Mouse (Mus musculus) gonadal fat pad, adult 2 months (tissue): Measurements from ENCODE around the gene Bcdin3d. TPM values are rescaled to one million over a fixed set of nuclear protein-coding genes. Genes with fewer than 3 reads are reported as not detected.

Experiments used
- DNase-seq: peaks from one replicate; pipeline ENCODE4 v3.0.0-alpha.2; 2012; ENCODE audit warnings: low read depth
- polyA plus RNA-seq: library from polyadenylated mRNA; depleted of rRNA; stranded (reverse); fragments of >200 nt; gene quantifications from 2 replicates; pipeline ENCODE4 v1.2.3, GENCODE M21; 2012; rRNA removed

Bcdin3d gene
- polyA plus RNA-seq, 1 experiment = 6.3 TPM

DNA sequence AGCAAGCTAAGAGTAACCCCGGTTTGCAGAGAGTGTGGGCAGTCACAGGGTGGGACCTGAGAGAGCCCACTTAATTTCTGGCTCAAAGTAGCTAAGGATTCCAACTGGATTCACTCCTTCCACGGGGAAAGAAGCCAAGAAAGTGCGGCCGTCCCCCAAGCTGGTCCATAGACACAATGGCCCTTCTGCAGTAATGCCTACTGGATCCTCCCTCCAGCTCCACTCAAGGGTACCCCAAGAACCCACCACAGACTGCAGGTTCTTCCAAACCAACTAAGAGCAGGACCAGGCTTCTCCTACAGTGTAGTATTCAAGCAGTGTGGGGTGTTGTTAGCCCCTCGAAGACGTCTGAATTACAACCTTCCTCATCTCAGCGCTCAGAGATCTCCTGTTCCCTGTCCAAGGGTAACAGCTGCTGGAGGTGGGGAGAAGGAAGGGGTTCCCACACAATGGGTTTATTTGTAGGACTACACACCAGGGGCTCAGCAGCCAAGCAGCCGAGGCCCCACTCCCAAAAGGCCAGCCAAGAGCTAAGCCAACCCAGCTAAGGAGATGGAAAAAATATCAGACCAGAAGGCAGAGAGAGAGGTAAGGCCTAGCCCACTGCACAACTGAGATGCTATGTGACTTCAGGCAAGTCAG is 33.6 kb downstream of the Bcdin3d start:
- DNase-seq = no peak

DNA sequence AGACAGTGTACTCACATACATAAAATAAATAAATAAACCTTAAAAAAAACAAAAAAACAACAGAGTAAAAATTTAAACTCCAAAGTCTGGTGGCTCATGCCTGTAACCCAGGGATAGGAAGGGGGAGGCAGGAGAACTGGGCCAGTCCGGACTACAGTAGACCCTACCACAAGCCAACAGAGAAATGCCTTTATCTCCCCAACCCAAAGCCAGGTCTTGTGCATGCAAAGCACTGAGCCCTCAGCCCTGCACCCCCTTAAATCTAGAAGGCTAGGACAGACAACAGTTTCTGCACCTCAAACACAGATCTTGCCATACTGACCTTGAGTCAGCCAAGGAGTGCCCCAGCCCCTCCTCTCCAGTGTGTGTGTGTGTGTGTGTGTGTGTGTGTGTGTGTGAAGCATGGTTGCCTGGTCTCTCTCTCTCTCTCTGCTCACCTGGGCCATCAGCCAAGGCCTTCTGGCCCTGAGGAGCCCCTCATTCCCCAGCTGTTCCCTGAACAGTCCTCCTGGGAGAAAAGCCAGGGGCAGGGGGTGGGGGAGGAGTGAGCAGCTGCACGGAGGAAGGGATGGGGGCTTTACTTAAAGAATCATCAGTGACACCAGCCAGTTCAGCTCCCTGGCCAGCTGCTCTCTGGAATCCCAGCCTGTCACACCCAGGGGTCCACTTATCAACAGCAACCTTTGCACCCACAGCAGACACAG is 34.3 kb downstream of the Bcdin3d start:
- no peak for DNase-seq

DNA sequence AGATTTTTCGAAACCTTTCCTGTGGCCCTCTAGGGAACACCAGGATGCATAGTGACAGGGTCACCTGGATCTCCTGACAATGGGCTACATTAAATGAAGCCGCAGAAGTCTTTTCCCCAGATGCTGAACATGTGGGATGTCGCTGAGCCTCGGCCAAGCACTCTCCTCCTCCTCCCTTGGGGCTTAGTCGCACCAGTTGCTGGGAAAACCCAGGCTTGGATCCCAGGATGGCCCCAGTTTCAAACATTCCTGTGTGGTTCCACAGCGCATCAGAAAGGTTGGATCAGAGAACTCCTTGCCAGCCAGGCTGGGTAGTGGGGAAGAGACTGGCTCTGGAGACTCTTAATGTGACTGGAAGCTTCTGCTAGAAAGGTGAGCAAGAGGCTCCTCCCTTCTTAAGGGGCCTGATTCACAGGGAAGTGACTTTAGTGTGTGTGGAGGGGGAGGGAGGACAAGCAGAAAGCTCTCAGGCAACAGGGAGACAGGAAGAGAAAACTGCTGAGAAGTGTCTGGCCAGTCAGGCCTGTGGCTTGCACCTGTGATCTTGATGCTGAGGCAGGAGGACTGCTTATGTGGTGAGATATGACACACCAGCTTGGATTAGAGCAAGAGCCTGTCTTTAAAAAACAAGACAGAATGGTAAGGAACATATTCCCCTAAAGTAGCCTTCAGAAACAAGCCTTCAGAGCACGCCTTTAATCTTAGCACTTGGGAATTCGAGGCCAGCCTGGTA is 35.4 kb downstream of the Bcdin3d start:
- no peak for DNase-seq

DNA sequence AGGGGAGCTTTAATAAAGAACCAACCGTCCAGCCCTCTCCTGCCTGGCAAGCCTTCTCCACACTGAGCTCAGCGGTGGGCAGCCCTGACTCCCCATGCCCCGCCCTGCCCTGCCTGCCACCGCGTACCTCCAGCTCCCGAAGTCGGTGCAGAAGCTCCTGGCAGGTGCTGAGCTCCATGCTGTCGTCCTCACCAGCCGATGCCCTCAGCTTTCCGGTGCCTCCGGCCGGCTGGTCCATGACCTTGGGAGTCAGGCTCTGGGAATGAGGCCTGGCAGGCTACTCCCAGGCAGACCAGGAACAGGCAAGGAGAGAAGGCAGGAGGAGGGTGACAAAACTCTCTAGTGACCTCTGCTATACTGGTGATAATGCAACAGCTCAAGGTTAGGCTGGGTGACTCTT is 40.6 kb downstream of the Bcdin3d start:
- DNase-seq = no peak

DNA sequence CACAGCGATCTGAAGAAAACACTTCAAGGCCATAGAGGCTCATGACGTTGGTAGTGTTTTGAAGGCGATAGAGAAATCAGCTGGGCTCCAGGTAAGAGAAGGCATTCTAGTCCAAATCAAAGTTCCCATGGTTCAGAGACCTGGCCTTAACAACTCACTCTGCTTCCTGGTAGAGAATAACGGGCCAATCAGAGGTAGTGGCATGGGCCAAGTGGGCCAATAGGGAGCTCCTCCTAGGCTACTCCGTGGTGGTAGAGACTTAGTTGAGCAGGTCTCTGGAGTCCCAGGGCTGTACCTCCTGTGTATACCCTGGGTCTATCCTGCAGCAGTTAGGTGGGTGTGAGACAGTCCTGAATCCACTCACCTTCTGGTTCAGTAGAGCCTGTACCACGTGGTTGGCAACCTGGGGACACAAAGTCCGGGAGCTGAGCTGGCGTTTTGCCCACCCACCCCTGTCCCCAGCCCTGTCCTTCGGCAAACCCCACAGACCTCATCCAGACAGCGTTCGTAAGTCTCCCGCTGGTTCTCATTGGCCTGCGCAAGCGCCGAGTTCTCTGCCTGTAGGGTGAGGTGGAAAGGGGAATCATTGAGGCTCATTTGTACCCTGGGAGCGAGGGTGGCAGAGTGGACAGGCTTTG is 41.3 kb downstream of the Bcdin3d start:
- DNase-seq = no peak

DNA sequence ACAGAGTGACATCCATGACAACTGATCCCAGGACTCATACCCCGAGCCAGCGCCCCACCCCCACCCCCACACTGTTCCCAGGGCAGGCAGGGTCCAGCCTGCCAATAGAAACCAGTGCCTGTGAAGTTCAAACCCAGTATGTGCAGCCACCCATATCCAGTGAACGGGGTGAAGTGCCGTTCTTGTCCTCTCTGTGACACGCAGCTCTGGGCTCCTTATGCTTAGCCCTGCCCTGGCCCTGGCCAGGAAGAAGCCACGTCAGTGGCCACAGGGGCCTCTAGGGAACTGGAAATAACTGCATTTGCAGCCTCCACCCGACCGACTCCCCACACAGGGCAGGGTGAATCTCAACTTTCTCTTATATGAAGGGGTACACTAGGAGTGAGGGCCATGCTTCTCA is 42.6 kb downstream of the Bcdin3d start:
- no peak for DNase-seq

DNA sequence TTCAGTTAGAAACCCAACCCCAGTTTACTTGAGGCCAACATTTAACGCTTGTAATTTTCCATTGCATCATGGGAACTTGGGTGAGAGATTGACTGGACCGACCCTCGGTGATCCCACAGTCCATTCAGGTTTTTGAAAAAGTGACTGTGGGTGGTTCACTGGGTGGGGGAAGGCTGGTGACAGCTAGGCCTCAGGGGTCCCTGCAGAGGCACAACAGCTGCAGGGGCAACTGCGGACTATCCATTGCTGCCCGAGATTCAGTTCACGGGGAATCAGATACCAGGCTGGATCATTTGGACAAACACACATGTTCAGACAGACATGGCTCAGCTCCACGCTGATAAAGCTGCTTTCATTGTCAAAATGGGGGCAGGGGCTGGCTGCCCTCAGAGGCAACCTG is 43.0 kb downstream of the Bcdin3d start:
- DNase-seq = no peak

DNA sequence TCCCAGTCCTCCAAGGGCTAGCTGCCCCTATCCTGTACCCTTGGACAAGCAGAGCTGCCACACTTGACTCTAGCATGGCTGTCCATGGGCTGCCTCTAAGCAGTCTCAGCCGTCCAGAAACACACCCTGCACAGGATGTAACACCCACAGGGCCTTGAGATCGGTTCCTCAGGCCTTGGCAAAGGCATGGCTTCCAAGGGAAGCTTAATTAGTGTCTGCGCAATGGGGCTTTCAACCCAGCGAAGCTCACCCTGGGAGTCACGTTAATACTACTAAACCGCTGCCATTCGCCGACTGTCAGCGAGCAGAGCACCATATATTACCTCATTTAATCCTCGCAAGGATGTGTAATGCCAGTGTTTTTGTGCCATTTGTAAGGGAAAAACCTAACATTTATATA is 43.5 kb downstream of the Bcdin3d start:
- DNase-seq = no peak

DNA sequence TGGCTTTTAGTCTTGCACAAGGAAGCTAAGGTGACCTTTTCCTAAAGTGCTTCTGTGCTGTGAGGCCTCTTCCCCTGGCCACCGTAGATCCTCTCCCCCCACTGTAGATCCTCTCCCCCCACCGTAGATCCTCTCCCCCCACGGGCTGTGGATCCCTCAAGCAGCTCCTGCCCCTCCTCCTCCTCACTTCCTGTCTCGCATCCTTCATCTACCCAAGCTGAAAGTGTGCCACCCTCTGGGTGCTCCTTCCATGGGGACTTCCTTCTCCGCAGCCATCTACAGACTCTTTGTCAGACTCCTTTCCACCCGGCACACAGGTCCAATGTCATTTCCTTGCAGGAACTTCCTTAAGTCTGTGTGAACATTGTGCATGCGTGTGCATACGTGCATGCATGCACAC is 44.1 kb downstream of the Bcdin3d start:
- no peak for DNase-seq

DNA sequence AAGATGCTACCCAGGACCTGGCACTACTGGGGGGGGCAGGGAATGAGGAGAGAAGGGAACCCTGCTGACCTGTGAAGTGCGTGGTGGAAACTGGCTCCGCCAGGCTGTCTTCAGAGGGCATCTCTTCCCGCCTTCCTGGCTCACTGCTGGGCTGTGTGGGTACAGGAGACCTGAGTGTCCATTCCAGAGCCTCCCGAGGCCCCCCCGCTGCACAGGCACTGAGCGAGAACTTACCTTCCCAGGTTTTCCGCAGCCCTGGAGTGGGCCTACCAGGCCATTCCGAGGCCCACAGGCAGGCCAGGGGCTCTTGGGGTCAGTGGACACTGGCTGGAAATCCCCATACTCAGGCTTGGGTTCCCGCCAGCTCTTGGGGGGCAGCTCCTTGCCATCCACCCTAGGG is 50.6 kb downstream of the Bcdin3d start:
- DNase-seq = no peak

DNA sequence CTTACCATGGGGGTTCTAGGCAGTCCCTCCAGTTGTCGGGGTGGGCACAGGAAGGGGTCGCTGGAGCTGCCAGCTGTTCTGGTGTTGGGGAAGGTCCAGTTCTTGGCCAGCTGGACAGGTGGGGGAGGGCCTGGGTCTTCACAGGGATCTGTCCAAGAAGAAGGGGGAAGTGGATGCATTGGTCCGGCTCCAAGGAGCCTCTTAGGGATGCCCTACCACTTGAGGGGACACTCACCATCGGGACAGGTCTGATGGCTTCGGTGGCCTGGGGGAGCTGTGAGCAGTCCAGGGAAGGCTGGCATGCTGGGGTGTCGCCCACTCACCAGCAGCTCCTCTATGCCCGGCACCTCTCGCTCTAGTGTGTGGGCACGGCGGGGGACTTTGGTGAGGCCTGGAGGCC is 51.4 kb downstream of the Bcdin3d start:
- DNase-seq = no peak

DNA sequence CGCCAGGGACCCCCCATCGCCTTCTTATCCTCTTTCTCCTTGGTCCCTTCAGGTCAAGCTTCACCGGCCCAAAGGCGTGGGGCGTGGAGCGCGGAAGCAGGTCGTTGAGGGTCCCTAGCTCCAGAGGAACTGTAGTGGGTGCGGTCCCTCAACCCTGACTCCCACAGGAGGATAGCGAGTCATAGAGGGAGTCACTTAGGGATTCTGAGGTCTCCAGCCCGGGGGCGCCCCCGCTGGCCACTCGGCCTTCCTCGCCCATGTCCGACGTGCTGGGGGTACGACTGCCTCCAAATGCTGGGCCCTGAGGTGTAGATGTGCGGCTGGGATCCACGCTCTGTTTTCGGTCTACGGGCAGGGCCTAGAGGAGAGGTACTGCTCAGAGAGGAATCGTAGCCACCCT is 52.0 kb downstream of the Bcdin3d start:
- DNase-seq = no peak

DNA sequence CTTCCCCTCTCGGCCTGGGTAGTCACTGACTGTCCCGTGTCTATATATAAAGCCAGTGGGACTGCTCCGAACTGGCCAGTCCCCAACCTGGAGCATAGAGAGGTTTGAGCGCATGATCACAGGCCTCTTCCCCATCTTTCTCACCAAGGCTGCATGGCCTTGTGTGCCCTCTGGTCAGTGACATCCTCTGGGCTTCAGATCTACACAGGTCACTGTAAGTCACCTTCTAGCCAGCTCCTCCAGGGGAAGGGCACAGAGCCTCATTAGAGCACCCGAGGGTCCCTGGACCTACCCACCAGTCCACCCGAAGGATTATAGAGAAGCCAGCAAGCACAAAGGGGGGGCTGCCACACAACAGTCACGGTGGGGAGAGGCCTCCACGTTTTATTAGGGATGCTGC is 52.9 kb downstream of the Bcdin3d start:
- DNase-seq = no peak

DNA sequence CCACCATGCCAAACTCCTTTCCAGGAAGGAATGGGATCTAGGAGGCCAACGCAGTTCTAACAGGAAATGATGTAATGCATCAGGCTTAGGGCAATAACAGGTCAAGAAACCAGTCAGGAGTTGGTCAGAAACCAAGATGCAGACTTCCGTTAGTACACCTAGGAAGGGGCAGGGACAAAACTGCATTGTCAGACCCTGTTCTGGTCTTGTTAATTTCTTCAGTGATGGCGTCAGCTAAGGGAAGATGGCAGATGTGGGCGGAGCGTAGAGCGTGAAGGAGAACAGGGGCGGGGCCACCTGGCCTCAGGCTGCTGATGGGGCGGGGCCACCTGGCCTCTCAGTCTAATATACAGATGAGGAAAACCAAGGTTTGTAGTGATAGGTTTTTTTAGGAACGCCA is 53.4 kb downstream of the Bcdin3d start:
- DNase-seq = no peak

DNA sequence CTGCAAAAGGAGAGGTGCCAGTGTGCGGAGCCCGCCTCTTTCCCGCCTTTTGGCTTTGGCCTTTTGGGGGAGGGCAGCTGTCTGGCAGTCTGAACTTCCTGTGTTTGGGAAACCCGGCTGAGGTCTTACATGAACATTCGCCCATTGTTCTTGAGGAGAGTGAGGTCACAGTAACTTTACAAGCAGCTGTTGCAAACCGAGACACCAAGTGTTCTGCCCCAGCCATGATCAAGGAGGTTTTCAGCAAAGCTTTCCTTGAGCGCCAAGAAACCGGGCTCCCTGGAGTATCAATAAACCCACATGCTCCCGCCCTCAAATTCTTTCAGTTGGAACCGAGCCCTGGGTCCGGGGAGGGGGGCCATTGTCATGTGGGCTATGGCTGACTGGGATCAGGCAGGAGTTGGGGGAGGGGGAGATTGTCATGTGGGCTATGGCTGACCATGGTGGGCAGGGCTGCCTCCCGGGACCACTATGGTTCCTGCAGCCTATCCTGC is 54.0 kb downstream of the Bcdin3d start:
- no peak for DNase-seq

DNA sequence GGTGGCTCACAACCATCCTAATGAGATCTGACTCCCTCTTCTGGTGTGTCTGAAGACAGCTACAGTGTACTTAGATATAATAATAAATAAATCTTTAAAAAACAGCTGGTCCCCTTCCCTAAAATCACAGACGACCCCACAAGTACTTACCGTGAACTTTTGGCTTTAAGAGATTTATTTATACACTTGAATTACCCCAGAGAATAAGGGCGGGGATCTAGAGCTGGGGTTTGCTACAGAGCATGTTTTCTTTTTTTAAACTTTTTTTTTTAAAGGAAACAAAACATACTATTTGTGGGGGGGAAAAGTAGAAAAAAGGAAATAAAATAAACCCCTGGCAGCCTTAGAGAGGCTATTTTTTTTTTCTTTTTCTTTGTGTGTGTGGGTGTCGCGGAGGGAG is 54.4 kb downstream of the Bcdin3d start:
- no peak for DNase-seq

Other genes starting within 250 kb of the Bcdin3d start
- gene Kcnh3, start 249.9 kb downstream of the Bcdin3d start, polyA plus RNA-seq = 51.8 and 55.4 TPM in 2 replicates
- 69.8 and 80.5 TPM in 2 replicates for gene Mcrs1, start 222.8 kb downstream of the Bcdin3d start, polyA plus RNA-seq
- gene Prpf40b, start 179.6 kb downstream of the Bcdin3d start, polyA plus RNA-seq = 70.0 and 72.1 TPM in 2 replicates
- gene Fam186b, start 178.8 kb downstream of the Bcdin3d start, polyA plus RNA-seq = 0.24 and 0.35 TPM in 2 replicates
- 30.6 and 31.4 TPM in 2 replicates for gene Fmnl3, start 104.2 kb downstream of the Bcdin3d start, polyA plus RNA-seq
- gene Tmbim6, start 81.8 kb downstream of the Bcdin3d start, polyA plus RNA-seq = 812 and 823 TPM in 2 replicates
- gene Nckap5l, start 17.0 kb downstream of the Bcdin3d start, polyA plus RNA-seq = 5.0 and 5.7 TPM in 2 replicates
- gene Faim2, start 53.4 kb upstream of the Bcdin3d start, polyA plus RNA-seq = 19.4 and 23.8 TPM in 2 replicates
- 2.4 and 4.4 TPM in 2 replicates for gene Aqp2, start 104.3 kb upstream of the Bcdin3d start, polyA plus RNA-seq
- gene Aqp5, start 116.1 kb upstream of the Bcdin3d start, polyA plus RNA-seq = 3.3 and 4.2 TPM in 2 replicates
- gene Aqp6, start 126.7 kb upstream of the Bcdin3d start, polyA plus RNA-seq = 6.4 and 9.1 TPM in 2 replicates
- 4.6 and 5.6 TPM in 2 replicates for gene Racgap1, start 176.9 kb upstream of the Bcdin3d start, polyA plus RNA-seq
- 0.18 and 0.41 TPM in 2 replicates for gene Asic1, start 195.6 kb upstream of the Bcdin3d start, polyA plus RNA-seq
- gene Smarcd1, start 227.4 kb upstream of the Bcdin3d start, polyA plus RNA-seq = 22.5 and 23.2 TPM in 2 replicates
- gene Gm17349, start 230.8 kb upstream of the Bcdin3d start, polyA plus RNA-seq = not detected in 2 replicates
- 345 and 504 TPM in 2 replicates for gene Gpd1, start 242.8 kb upstream of the Bcdin3d start, polyA plus RNA-seq